Mouse (Mus musculus): ENCODE results near the gene Tefm.

DNA sequence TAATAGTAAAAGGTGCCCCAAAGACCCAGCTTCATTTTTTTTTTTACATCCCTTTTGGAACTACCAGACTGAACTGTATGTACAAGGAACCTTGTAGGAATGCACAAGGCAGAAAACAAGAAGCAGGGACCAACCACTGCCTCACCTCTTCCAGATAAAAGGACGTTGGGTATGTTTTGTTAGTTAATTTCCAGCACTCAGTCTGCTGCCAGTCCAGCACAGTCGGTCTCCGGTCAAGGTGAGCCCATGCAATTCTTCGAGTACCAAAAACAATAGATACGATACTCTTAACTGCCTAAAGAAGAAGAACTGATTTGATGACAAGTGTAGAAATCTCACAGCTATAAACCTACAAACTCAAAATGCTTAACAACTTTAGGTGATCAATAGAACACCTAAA is 4.2 kb downstream of the Tefm start:
- TF ChIP-seq MAFK (IDR thresholded peaks at IDR 0.05; ENCODE audit: insufficient read depth, low read depth, low read length) (no peak), CHD2 (IDR thresholded peaks at IDR 0.05; ENCODE audit: low read depth, low read length) (0 out of 2 replicates have a peak, but pooled peaks have one; percentile 40)
